Mouse (Mus musculus) spleen, adult 2 months (tissue): ENCODE data around the gene Gm42421.

Experiments
- CTCF ChIP-seq: fragments of 200-500 bp; IDR thresholded peaks from 2 replicates; pipeline ENCODE4 v1.5.1; 2011; ENCODE audit warnings: mild to moderate bottlenecking, inconsistent platforms; ENCODE audit not compliant: insufficient read depth, insufficient read length, insufficient replicate concordance; ENCODE audit errors: extremely low read depth
- POLR2A ChIP-seq: fragments of 200-500 bp; IDR thresholded peaks from 2 replicates; pipeline ENCODE4 v1.6.1; 2011; ENCODE audit warnings: low read depth, low read length, inconsistent platforms

DNA sequence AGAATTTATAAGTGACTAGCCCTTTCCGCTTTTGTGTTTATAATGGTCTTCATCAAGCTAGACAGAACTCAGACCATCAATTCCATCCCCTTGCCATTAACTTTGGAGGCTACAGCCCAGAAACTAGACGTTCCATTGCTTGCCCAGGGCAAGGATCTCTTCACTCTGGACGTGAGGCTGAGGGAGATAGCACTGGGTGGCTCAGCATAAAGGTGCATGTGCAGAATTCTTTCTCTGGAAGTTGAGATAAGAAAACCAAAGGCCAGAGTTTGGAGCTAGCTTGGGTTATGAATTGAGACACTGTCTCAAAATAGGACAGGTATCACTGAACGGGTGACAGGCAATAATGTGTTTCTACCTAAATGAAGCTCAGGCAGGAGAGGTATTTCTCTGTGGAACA is 24.2 kb upstream of the Gm42421 start:
- TF ChIP-seq POLR2A (no peak), CTCF (no peak)
